Mouse (Mus musculus): ENCODE results near the gene Btf3. TPM values are rescaled to one million over a fixed set of nuclear protein-coding genes. Genes with fewer than 3 reads are reported as not detected.

Btf3 gene
- polyA plus RNA-seq, 1 experiment = 1,134 TPM

- Histone ChIP-seq H3K79me2 (ENCODE audit: control insufficient read depth, insufficient read depth) (no peaks in the 10 kb centered on the region), H3K36me3 (ENCODE audit: control insufficient read depth, insufficient read depth) (no peaks in the 10 kb centered on the region), H3ac (ENCODE audit: control insufficient read depth, insufficient read length) (no peak within 1 kb of the TSS), H3K4me2 (ENCODE audit: low read depth) (peak within 1 kb of the TSS; percentile 71), H3K4me3 (peak within 1 kb of the TSS; percentile 12), H3K27me3 (ENCODE audit: control insufficient read depth, insufficient read depth, insufficient read length) (peaks cover 58% of the 10 kb centered on the region)
- TF ChIP-seq MYOG (IDR thresholded peaks at IDR 0.05; ENCODE audit: control insufficient read depth in 1 of 3, insufficient read depth in 1 of 3, insufficient read length in 2 of 3, low read depth in 2 of 3) (peak in 1 of 3 experiments; percentile 17), USF1 (IDR thresholded peaks at IDR 0.05; ENCODE audit: low read depth) (peak; percentile 45), TCF12 (IDR thresholded peaks at IDR 0.05; ENCODE audit: insufficient read depth, poor library complexity, severe bottlenecking) (no peak), POLR2A (IDR thresholded peaks at IDR 0.05; ENCODE audit: insufficient read length, low read depth) (peak; percentile 23), CEBPB (IDR thresholded peaks at IDR 0.05; ENCODE audit: insufficient read depth, poor library complexity, severe bottlenecking) (no peak)
Observed at GRCm38 (mm10) chr13:98354090-98354801, 37.4 kb upstream of the Btf3 start, which contains the start of gene Foxd1. Gene Foxd1 (plus strand): TSS chr13:98354242.

- H3K27me3 ChIP-seq (ENCODE audit: control insufficient read depth, insufficient read depth, insufficient read length) = peaks cover 52% of the 10 kb centered on the region
- no peaks in the 10 kb centered on the region for H3K79me2 ChIP-seq (ENCODE audit: control insufficient read depth, insufficient read depth)
- peak overlapping the region; percentile 12 for H3K4me3 ChIP-seq
- TF ChIP-seq USF1 (IDR thresholded peaks at IDR 0.05; ENCODE audit: low read depth) = no peak
- TF ChIP-seq MYOG (IDR thresholded peaks at IDR 0.05; ENCODE audit: control insufficient read depth in 1 of 3, insufficient read depth in 1 of 3, insufficient read length in 2 of 3, low read depth in 2 of 3) = no peak
- TF ChIP-seq TCF12 (IDR thresholded peaks at IDR 0.05; ENCODE audit: insufficient read depth, poor library complexity, severe bottlenecking) = no peak
- TF ChIP-seq POLR2A (IDR thresholded peaks at IDR 0.05; ENCODE audit: insufficient read length, low read depth) = no peak
- no peak for TF ChIP-seq CEBPB (IDR thresholded peaks at IDR 0.05; ENCODE audit: insufficient read depth, poor library complexity, severe bottlenecking)
- TF ChIP-seq SRF (IDR thresholded peaks at IDR 0.05; ENCODE audit: control insufficient read depth, insufficient read length, low read depth) = no peak
- TF ChIP-seq POLR2AphosphoS2 (IDR thresholded peaks at IDR 0.05; ENCODE audit: insufficient read length, low read depth) = no peak
- TF ChIP-seq REST (IDR thresholded peaks at IDR 0.05; ENCODE audit: insufficient read depth, insufficient read length) = no peak
- no peak for TF ChIP-seq MAX (IDR thresholded peaks at IDR 0.05; ENCODE audit: low read depth)
- TF ChIP-seq E2F4 (IDR thresholded peaks at IDR 0.05; ENCODE audit: insufficient read depth) = no peak
- TF ChIP-seq TCF3 (IDR thresholded peaks at IDR 0.05; ENCODE audit: insufficient read length, low read depth) = no peak
- no peak for TF ChIP-seq MYOD1 (IDR thresholded peaks at IDR 0.05; ENCODE audit: control insufficient read depth in 1 of 3, insufficient read length in 2 of 3, low read depth in 2 of 3)
- peak overlapping the region; percentile 71 for H3K4me2 ChIP-seq (ENCODE audit: low read depth)
- no peaks in the 10 kb centered on the region for H3K36me3 ChIP-seq (ENCODE audit: control insufficient read depth, insufficient read depth)
- no peak overlapping the region for H3ac ChIP-seq (ENCODE audit: control insufficient read depth, insufficient read length)
Observed at GRCm38 (mm10) chr13:98353709-98354089, 36.9 kb upstream of the Btf3 start.

- H3K79me2 ChIP-seq (ENCODE audit: control insufficient read depth, insufficient read depth) = no peaks in the 10 kb centered on the region
- H3K4me3 ChIP-seq = no peak overlapping the region
- no peak overlapping the region for H3ac ChIP-seq (ENCODE audit: control insufficient read depth, insufficient read length)
- TF ChIP-seq MYOG (IDR thresholded peaks at IDR 0.05; ENCODE audit: control insufficient read depth in 1 of 3, insufficient read depth in 1 of 3, insufficient read length in 2 of 3, low read depth in 2 of 3) (no peak), POLR2A (IDR thresholded peaks at IDR 0.05; ENCODE audit: insufficient read length, low read depth) (no peak), TCF12 (IDR thresholded peaks at IDR 0.05; ENCODE audit: insufficient read depth, poor library complexity, severe bottlenecking) (no peak), CEBPB (IDR thresholded peaks at IDR 0.05; ENCODE audit: insufficient read depth, poor library complexity, severe bottlenecking) (no peak), SRF (IDR thresholded peaks at IDR 0.05; ENCODE audit: control insufficient read depth, insufficient read length, low read depth) (no peak), USF1 (IDR thresholded peaks at IDR 0.05; ENCODE audit: low read depth) (no peak), POLR2AphosphoS2 (IDR thresholded peaks at IDR 0.05; ENCODE audit: insufficient read length, low read depth) (no peak), MYOD1 (IDR thresholded peaks at IDR 0.05; ENCODE audit: control insufficient read depth in 1 of 3, insufficient read length in 2 of 3, low read depth in 2 of 3) (no peak), MAX (IDR thresholded peaks at IDR 0.05; ENCODE audit: low read depth) (no peak), TCF3 (IDR thresholded peaks at IDR 0.05; ENCODE audit: insufficient read length, low read depth) (no peak), E2F4 (IDR thresholded peaks at IDR 0.05; ENCODE audit: insufficient read depth) (no peak), REST (IDR thresholded peaks at IDR 0.05; ENCODE audit: insufficient read depth, insufficient read length) (no peak)
- H3K4me2 ChIP-seq (ENCODE audit: low read depth) = no peak overlapping the region
- peaks cover 40% of the 10 kb centered on the region for H3K27me3 ChIP-seq (ENCODE audit: control insufficient read depth, insufficient read depth, insufficient read length)
- H3K36me3 ChIP-seq (ENCODE audit: control insufficient read depth, insufficient read depth) = no peaks in the 10 kb centered on the region
Observed at GRCm38 (mm10) chr13:98352381-98352975, 35.7 kb upstream of the Btf3 start.

- no peaks in the 10 kb centered on the region for H3K36me3 ChIP-seq (ENCODE audit: control insufficient read depth, insufficient read depth)
- TF ChIP-seq TCF12 (IDR thresholded peaks at IDR 0.05; ENCODE audit: insufficient read depth, poor library complexity, severe bottlenecking) (no peak), SRF (IDR thresholded peaks at IDR 0.05; ENCODE audit: control insufficient read depth, insufficient read length, low read depth) (no peak), E2F4 (IDR thresholded peaks at IDR 0.05; ENCODE audit: insufficient read depth) (no peak), TCF3 (IDR thresholded peaks at IDR 0.05; ENCODE audit: insufficient read length, low read depth) (no peak), POLR2A (IDR thresholded peaks at IDR 0.05; ENCODE audit: insufficient read length, low read depth) (no peak), MYOD1 (IDR thresholded peaks at IDR 0.05; ENCODE audit: control insufficient read depth in 1 of 3, insufficient read length in 2 of 3, low read depth in 2 of 3) (no peak), CEBPB (IDR thresholded peaks at IDR 0.05; ENCODE audit: insufficient read depth, poor library complexity, severe bottlenecking) (no peak), MAX (IDR thresholded peaks at IDR 0.05; ENCODE audit: low read depth) (no peak), POLR2AphosphoS2 (IDR thresholded peaks at IDR 0.05; ENCODE audit: insufficient read length, low read depth) (no peak), USF1 (IDR thresholded peaks at IDR 0.05; ENCODE audit: low read depth) (no peak), REST (IDR thresholded peaks at IDR 0.05; ENCODE audit: insufficient read depth, insufficient read length) (no peak)
- H3K4me3 ChIP-seq = no peak overlapping the region
- no peaks in the 10 kb centered on the region for H3K79me2 ChIP-seq (ENCODE audit: control insufficient read depth, insufficient read depth)
- no peak overlapping the region for H3ac ChIP-seq (ENCODE audit: control insufficient read depth, insufficient read length)
- H3K27me3 ChIP-seq (ENCODE audit: control insufficient read depth, insufficient read depth, insufficient read length) = peaks cover 37% of the 10 kb centered on the region
- no peak overlapping the region for H3K4me2 ChIP-seq (ENCODE audit: low read depth)
Observed at GRCm38 (mm10) chr13:98351527-98351926, 34.7 kb upstream of the Btf3 start.

All from myocyte (in vitro differentiated cells).